Mouse (Mus musculus): ENCODE data around the gene B4galt5. TPM values are rescaled to one million over a fixed set of nuclear protein-coding genes. Genes with fewer than 3 reads are reported as not detected.

B4galt5 gene
- total RNA-seq, 2 experiments from 2014 or later: 14.6 to 24.2 TPM

DNA sequence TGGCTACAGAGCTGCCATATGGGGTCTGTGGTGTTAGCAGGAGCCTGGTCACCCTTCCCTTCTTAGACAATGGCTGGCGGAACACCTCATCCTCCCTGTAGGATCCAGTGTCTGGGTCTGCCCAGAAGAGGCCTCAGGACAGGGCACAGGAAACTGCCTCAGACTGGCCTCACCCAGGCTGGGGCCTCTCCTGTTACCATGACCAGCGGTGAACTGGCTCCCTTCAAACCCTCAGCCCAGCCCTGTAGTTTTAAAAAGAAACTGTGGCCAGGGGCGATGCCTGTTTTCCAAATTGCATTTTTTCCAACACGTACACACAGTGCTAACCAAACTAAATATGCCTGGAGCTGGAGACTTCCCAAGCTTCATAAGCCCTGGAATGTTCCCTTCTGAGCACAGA, 87.9 kb downstream of the B4galt5 start:
- no peak for ATAC-seq (replicated peaks; ENCODE audit: poor library complexity)

- ATAC-seq (replicated peaks; ENCODE audit: poor library complexity): no peak
Measured at GRCm38 (mm10) chr2:167257790-167258189, 91.2 kb downstream of the B4galt5 start.

GRCm38 (mm10) chr2:167254808-167255207, 94.2 kb downstream of the B4galt5 start:
- no peak for ATAC-seq (replicated peaks; ENCODE audit: poor library complexity)

DNA sequence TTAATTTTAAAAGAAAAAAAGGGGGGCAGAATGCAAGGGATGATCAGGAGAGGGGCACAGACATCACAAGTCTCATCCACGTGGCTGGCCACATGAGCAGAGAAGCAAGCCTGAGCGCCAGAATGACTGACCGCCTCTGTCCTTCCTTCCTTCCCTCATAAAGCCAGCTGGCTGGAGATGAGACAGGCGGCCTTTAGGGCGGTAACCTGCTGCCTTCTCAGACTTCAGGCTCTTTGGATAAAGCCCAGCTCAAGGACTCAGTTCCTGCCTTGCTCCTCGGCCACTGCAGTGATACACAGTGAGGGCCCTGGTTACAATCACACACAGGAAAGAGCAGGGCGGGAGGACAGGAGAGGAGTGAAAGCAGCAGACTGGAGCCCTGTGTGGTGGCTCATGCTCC, 94.8 kb downstream of the B4galt5 start:
- ATAC-seq (replicated peaks; ENCODE audit: poor library complexity): no peak

DNA sequence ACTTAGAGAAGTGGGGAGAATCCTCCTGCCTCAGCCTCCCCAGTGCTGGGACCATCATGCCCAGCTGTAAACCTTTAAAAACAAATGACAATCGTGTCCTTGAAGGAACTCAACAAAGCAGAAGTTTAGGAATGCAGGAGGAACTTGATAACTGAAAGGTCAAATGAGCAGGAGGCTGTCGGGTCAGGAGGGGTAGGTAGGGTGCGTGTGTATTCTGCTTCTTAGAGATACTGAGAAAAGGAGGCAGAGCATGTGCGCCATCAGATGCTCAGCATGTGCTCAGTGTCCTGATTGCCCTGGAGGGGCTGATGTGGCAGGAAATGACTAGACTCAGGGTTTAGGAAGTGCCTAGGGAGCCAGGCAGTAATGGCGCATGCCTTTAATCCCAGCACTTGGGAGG, 95.5 kb downstream of the B4galt5 start:
- ATAC-seq (replicated peaks; ENCODE audit: poor library complexity): no peak

- ATAC-seq (replicated peaks; ENCODE audit: poor library complexity): no peak
Measured at GRCm38 (mm10) chr2:167252057-167252687, 96.8 kb downstream of the B4galt5 start.

DNA sequence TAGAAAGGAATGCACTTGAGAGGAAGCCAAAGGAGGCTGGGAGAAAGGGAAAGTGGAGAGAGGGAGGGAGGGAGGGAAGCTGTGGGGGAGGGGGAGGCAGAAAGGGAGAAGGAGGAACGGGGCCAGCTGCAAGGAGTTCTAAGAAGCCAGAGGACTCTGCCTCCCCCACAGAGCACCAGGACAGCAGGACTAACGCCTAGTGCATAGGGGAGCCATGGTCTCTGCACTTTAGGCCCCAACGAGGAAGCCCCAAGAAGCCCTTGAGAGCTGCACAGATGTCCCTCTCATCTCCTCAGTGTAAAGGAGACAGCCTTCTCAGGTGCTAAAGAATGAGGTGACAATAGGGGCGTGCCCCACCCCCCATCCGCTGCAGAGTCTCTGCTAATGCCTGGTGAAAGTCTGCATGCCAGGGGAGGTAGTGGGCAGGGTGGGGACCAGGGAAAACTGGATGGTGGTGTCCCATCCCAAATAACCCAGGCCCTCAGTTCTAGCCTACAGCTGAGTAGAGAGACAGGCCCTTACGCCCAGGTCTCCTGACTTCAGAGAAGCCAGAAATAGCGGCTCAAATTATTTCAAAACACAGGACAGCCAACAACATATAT, 98.1 kb downstream of the B4galt5 start:
- ATAC-seq (replicated peaks; ENCODE audit: poor library complexity): no peak

- ATAC-seq (replicated peaks; ENCODE audit: poor library complexity): no peak
Measured at GRCm38 (mm10) chr2:167250003-167250735, 98.8 kb downstream of the B4galt5 start.

DNA sequence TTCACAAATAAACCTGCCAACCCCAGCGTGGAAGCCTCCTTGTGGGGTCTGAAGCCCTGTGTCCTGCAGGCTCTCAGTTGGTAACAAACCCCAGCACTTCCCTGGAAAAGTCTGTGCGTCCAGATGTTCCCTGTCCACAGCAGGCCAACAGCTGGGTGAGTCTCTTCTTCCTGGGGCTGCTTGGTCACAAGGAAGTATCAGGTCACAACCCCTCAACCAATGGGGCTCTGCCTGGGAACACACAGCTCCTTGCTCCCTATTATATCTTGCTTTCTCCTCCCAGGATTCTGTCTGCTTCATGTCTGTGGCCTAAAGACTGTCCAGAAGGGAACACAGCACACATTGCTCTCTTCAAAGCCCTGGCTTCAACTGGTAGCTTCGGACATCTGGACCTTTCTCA, 99.4 kb downstream of the B4galt5 start:
- ATAC-seq (replicated peaks; ENCODE audit: poor library complexity): no peak

Other genes with a start within 250 kb of the B4galt5 start
- gene Kcnb1, start 159.0 kb downstream of the B4galt5 start, total RNA-seq (2015): 0.34 and 0.47 TPM in 2 replicates
- 0.75 and 1.8 TPM in 2 replicates for gene Kcnb1, start 159.0 kb downstream of the B4galt5 start, total RNA-seq (2017)
- not detected in 2 replicates for gene Ptgis, start 108.6 kb downstream of the B4galt5 start, total RNA-seq (2015)
- not detected in 2 replicates for gene Ptgis, start 108.6 kb downstream of the B4galt5 start, total RNA-seq (2017)
- 25.5 and 37.4 TPM in 2 replicates for gene Slc9a8, start 72.5 kb upstream of the B4galt5 start, total RNA-seq (2015)
- 17.9 and 25.3 TPM in 2 replicates for gene Slc9a8, start 72.5 kb upstream of the B4galt5 start, total RNA-seq (2017)
- 31.5 and 39.0 TPM in 2 replicates for gene Rnf114, start 143.5 kb upstream of the B4galt5 start, total RNA-seq (2015)
- 18.7 and 18.9 TPM in 2 replicates for gene Rnf114, start 143.5 kb upstream of the B4galt5 start, total RNA-seq (2017)
- gene Spata2, start 143.7 kb upstream of the B4galt5 start, total RNA-seq (2015): 10.5 and 11.8 TPM in 2 replicates
- 7.4 and 7.7 TPM in 2 replicates for gene Spata2, start 143.7 kb upstream of the B4galt5 start, total RNA-seq (2017)
- not detected in 2 replicates for gene Snai1, start 189.0 kb upstream of the B4galt5 start, total RNA-seq (2015)
- gene Snai1, start 189.0 kb upstream of the B4galt5 start, total RNA-seq (2017): 0.33 and 0.44 TPM in 2 replicates

Measured in megakaryocyte progenitor cell, adult 5-6 weeks (primary cell).